Mouse (Mus musculus) cerebellum, adult 2 months (tissue): ENCODE results near the gene Garem2. TPM values are rescaled to one million over a fixed set of nuclear protein-coding genes. Genes with fewer than 3 reads are reported as not detected.
A peak's percentile ranks its signal among the peaks of the same experiment; 100 is the strongest.

Experiments
- DNase-seq, 2 experiments: peaks; one replicate each; pipeline ENCODE4 v3.0.0; 2021
- H3K27ac ChIP-seq: fragments of 200-500 bp; 2 replicates; pipeline ENCODE4 v1.5.1; 2012; ENCODE audit warnings: low read length, control low read depth, inconsistent platforms; ENCODE audit not compliant: insufficient read depth
- H3K27me3 ChIP-seq: fragments of 200-500 bp; 2 replicates; pipeline ENCODE4 v1.6.1; 2012; ENCODE audit warnings: inconsistent platforms, mild to moderate bottlenecking, low read length, moderate library complexity; ENCODE audit not compliant: control insufficient read depth, insufficient read depth
- H3K4me1 ChIP-seq: fragments of 200-500 bp; 2 replicates; pipeline ENCODE4 v1.6.1; 2011; ENCODE audit warnings: low read length; ENCODE audit not compliant: control insufficient read depth, insufficient read depth
- H3K4me3 ChIP-seq: fragments of 200-500 bp; replicated peaks from 2 replicates; pipeline ENCODE3; 2011; ENCODE audit warnings: mild to moderate bottlenecking, low read depth, low read length, control low read depth; ENCODE audit not compliant: insufficient read depth
- CTCF ChIP-seq: fragments of 200-500 bp; IDR thresholded peaks from 2 replicates; pipeline ENCODE4 v1.5.1; 2011; ENCODE audit warnings: low read depth, mild to moderate bottlenecking, control low read depth, low read length, moderate library complexity, borderline replicate concordance; ENCODE audit not compliant: insufficient read depth
- POLR2A ChIP-seq: fragments of 200-500 bp; IDR thresholded peaks from 2 replicates; pipeline ENCODE4 v1.6.1; 2011; ENCODE audit warnings: low read length, control low read depth, borderline replicate concordance; ENCODE audit not compliant: insufficient read depth
- WGBS: fragments of 180-500 bp; shearing (Covaris S2); methylation state at CpG from one replicate; pipeline ENCODE4 v1.1.7; 2018; 5-methylcytosine and 5-hydroxymethylcytosine counted together
- polyA plus RNA-seq: library from polyadenylated mRNA; depleted of rRNA; stranded (reverse); fragments of >200 nt; gene quantifications from 2 replicates; pipeline ENCODE4 v1.2.3, GENCODE M21; 2012; rRNA removed

Gene Garem2
- polyA plus RNA-seq, 1 experiment, result 25.6 TPM

DNA sequence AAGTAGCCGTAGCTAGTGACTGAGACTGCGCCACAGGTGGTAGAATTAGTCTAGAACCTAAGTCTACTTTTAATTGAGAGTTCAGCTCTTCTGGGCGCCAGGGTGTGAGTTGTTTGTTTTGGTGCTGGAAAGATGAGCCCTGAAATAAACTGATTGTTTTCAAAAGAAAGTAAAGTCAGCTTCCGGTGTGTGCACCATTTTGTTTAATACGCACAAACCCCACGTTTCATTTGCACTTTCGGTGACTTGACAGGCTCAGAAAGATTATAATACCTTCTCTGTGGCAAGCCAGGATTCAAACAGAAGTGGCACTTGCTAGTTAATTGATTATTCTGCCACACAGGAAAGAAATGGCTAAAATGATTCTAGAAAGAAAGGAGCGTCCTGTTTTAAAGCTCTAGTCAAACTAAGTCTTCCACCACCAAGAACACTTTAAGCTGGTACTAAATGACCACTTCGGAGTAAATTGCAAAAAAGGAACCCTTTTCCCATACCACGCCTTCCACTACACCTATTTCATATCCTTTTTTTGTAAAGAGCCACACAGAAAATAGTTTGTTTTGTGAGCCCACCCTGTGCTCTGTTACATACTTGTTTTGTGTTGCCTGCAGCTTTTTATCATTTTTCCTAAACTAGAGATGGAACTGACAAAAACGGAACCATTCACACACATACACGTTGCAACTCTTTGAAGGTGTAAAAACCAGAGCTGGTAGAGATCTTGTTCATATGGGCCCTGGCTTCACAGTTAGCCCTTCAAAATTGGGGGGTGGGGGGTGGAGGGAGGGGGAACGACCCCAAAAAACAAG is 51.1 kb downstream of the Garem2 start:
- Histone ChIP-seq H3K27me3 (no peaks in the 10 kb centered on the region), H3K27ac (no peak overlapping the region), H3K4me3 (peak overlapping the region; percentile 86), H3K4me1 (peaks cover 3% of the 10 kb centered on the region; the same call in 1 of the 2 replicates)
- no peak for TF ChIP-seq CTCF
- TF ChIP-seq POLR2A, result no peak
- no peak for DNase-seq
- 22% methylated on average over 13 of the region's 13 CpGs for WGBS

DNA sequence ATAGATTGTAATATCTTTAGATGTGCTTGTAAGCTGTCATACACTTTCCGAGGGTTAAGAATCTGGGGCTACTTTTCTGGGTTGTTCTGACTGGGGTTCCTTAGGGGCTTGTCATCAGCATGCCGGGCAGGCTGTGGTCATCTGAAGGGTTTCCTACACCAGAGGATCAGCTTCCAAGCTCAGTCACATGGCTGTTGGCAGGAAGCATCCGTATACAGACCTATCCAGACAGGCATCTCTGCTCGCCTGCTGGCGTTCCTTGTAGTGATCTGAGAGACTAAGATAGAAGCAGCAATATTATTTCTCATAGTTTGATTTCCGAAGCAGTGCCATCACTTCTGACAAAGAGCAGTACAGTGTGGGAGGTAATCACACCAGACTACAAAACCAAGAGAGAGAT is 54.6 kb downstream of the Garem2 start:
- DNase-seq, result peak; percentile 25 to 55
- H3K4me1 ChIP-seq, result peaks cover 3% of the 10 kb centered on the region; the same call in 1 of the 2 replicates

DNA sequence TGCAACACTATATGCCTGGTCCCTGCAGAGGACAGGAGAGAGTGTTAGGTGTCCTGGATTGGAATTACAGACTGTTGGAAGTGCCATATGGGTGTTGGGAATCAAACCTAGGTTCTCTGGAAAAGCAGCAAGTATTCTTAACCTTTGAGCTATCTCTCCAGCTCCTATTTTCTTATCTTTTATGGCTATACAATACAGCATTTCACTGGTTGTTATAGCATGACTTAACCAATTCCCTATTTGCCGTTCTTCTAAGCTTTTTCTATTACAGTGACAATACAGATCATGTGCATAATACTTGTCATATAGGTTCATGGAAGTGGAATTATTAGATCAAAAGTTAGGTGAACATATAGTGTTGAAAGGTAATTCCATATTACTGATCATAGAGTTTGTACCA is 56.9 kb downstream of the Garem2 start:
- DNase-seq, result no peak
- Histone ChIP-seq H3K4me1 (0 out of 2 replicates have a peak, but pooled peaks cover 3% of the 10 kb centered on the region), H3K27me3 (no peaks in the 10 kb centered on the region), H3K4me3 (no peak overlapping the region), H3K27ac (no peak overlapping the region)
- TF ChIP-seq CTCF (no peak), POLR2A (no peak)
- 83% methylated on average over 1 of the region's 1 CpGs for WGBS

More for the DNA sequence above, 54.6 kb downstream of the Garem2 start:
- 18% methylated on average over 6 of the region's 6 CpGs for WGBS
- Histone ChIP-seq H3K27me3 (no peaks in the 10 kb centered on the region), H3K4me3 (no peak overlapping the region), H3K27ac (no peak overlapping the region)
- TF ChIP-seq POLR2A (no peak), CTCF (no peak)

DNA sequence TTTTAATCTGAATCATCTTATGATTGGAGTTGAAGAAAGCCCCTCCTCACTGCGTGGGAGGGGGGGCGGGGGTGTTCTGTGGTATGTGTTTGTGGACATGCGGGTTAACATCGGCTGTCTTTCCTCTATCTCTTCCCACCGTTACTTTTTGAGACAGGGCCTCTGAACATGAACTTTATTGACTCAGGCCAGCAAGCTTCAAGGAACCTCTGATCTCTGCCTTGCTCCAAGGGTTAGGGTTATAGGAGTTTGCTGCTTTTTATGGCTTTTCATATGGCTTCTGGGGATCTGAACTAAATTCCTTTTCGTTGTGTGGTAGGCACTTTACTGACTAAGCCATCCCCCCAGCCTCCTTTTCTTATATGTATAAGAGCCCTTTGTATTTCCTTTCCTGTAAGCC is 57.4 kb downstream of the Garem2 start:
- Histone ChIP-seq H3K4me3 (no peak overlapping the region), H3K27ac (no peak overlapping the region), H3K4me1 (0 out of 2 replicates have a peak, but pooled peaks cover 3% of the 10 kb centered on the region), H3K27me3 (no peaks in the 10 kb centered on the region)
- 87% methylated on average over 6 of the region's 6 CpGs for WGBS
- DNase-seq, result no peak
- TF ChIP-seq CTCF (no peak), POLR2A (no peak)

DNA sequence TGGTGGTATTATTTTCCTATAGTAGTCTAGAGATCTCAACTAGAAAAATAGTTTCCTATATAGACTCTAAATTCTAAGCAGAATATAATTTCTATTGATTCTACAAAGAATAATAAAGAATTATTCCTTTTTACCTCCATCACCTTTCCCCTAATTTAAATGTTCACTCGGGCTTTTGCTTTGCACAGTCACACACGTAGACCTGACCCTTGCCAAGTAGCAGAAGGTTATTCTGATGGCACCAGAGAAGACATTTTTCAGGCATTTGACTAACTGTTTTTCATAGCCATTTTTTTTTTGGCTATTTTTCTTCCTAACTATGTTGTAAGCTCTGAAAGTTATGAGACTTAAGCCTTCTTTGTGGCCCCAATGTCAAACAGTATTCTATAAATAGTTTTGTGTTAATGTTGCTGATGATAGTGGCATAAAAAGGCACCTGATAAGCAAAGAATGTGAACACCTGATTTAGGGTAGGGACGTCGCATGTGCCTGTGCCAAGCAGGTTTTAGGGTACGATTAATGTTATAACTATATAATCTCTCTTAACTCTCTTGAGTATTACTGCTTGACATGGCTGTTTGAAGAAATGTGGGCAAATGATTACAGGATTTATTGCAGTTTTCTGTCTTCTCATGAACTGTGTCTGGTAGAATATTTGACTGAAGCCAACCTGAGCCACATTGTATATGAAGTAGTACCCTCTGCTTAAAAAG is 60.4 kb downstream of the Garem2 start:
- no peak for TF ChIP-seq CTCF
- no peak for TF ChIP-seq POLR2A
- Histone ChIP-seq H3K4me1 (0 out of 2 replicates have a peak, but pooled peaks cover 1% of the 10 kb centered on the region), H3K4me3 (no peak overlapping the region), H3K27ac (no peak overlapping the region), H3K27me3 (no peaks in the 10 kb centered on the region)
- 81% methylated on average over 5 of the region's 5 CpGs for WGBS
- DNase-seq, result no peak

Other genes with a start within 250 kb of the Garem2 start
- not detected in 2 replicates for gene Il6, start 92.0 kb upstream of the Garem2 start, polyA plus RNA-seq
- gene Tyms, start 31.5 kb upstream of the Garem2 start, polyA plus RNA-seq, result 3.5 and 4.5 TPM in 2 replicates
- 7.0 and 7.6 TPM in 2 replicates for gene 3110082J24Rik, start 925 bp downstream of the Garem2 start, polyA plus RNA-seq
- 88.2 and 89.6 TPM in 2 replicates for gene Hadha, start 50.0 kb downstream of the Garem2 start, polyA plus RNA-seq
- gene Hadhb, start 50.1 kb downstream of the Garem2 start, polyA plus RNA-seq, result 129 and 148 TPM in 2 replicates
- gene Adgrf3, start 100.6 kb downstream of the Garem2 start, polyA plus RNA-seq, result not detected in 2 replicates
- 33.9 and 38.0 TPM in 2 replicates for gene Selenoi, start 127.4 kb downstream of the Garem2 start, polyA plus RNA-seq
- gene Drc1, start 176.2 kb downstream of the Garem2 start, polyA plus RNA-seq, result 2.4 and 2.5 TPM in 2 replicates